Mouse (Mus musculus) embryonic facial prominence, embryonic 14.5 days (tissue): ENCODE measurements at regions not wholly inside any gene's neighbourhood (a gene's known extent, or its start where the extent isn't known, plus 50 kb on each side); places are given as distances from the start of the nearest gene placed in this dataset.
A peak's percentile ranks its signal among the peaks of the same experiment; 100 is the strongest.

Experiments
- ATAC-seq: fragments of 200-750 bp; cut with Nextera tagmentation; 2 replicates; pipeline ENCODE4 v1.8.0; 2017; ENCODE audit warnings: low read depth, moderate number of reproducible peaks, moderate TSS enrichment
- DNase-seq: peaks from one replicate; pipeline ENCODE4 v3.0.0-alpha.2; 2015; ENCODE audit warnings: low spot score
- H3K27ac ChIP-seq: fragments of 300-500 bp; sonication (generic); replicated peaks from 2 replicates; pipeline ENCODE4 v1.5.1; 2014; ENCODE audit warnings: low read depth, mild to moderate bottlenecking, low read length, moderate library complexity
- H3K27me3 ChIP-seq: fragments of 300-500 bp; sonication (generic); replicated peaks from 2 replicates; pipeline ENCODE4 v1.6.1; 2014; ENCODE audit warnings: low read length; ENCODE audit not compliant: control insufficient read depth, insufficient read depth
- H3K36me3 ChIP-seq: fragments of 300-500 bp; sonication (generic); 2 replicates; pipeline ENCODE4 v1.6.1; 2014; ENCODE audit warnings: low read length, mixed read lengths; ENCODE audit not compliant: control insufficient read depth, insufficient read depth
- H3K4me1 ChIP-seq: fragments of 300-500 bp; sonication (generic); 2 replicates; pipeline ENCODE4 v1.6.1; 2014; ENCODE audit warnings: antibody characterized with exemption, low read length; ENCODE audit not compliant: control insufficient read depth, insufficient read depth
- H3K4me2 ChIP-seq: fragments of 300-500 bp; sonication (generic); 2 replicates; pipeline ENCODE4 v1.6.1; 2014; ENCODE audit warnings: low read depth, mild to moderate bottlenecking, low read length, moderate library complexity, mixed read lengths
- H3K4me3 ChIP-seq: fragments of 300-500 bp; sonication (generic); 2 replicates; pipeline ENCODE4 v1.5.1; 2014; ENCODE audit warnings: low read depth, mild to moderate bottlenecking, low read length
- H3K9ac ChIP-seq: fragments of 300-500 bp; sonication (generic); 2 replicates; pipeline ENCODE4 v1.6.1; 2014; ENCODE audit warnings: low read depth, mild to moderate bottlenecking, low read length, moderate library complexity, mixed read lengths
- H3K9me3 ChIP-seq: fragments of 300-500 bp; sonication (generic); 2 replicates; pipeline ENCODE4 v1.6.1; 2016; ENCODE audit warnings: low read length; ENCODE audit not compliant: control insufficient read depth
- WGBS: fragments of 180-500 bp; shearing (Covaris S2); extraction: QIAGEN DNeasy Blood & Tissue Kit; methylation state at CpG from one replicate; pipeline ENCODE4 v1.1.7; 2014; 5-methylcytosine and 5-hydroxymethylcytosine counted together

GRCm38 (mm10) chr13:25777706-25778105, 507.4 kb upstream of the Nrsn1 start:
- H3K9me3 ChIP-seq = no peaks in the 10 kb centered on the region
- no peak overlapping the region for H3K9ac ChIP-seq
- 76% methylated on average over 3 of the region's 3 CpGs for WGBS
- no peak overlapping the region for H3K4me3 ChIP-seq
- ATAC-seq (no peak), DNase-seq (no peak)
- no peaks in the 10 kb centered on the region for H3K36me3 ChIP-seq
- no peaks in the 10 kb centered on the region for H3K27me3 ChIP-seq
- no peak overlapping the region for H3K27ac ChIP-seq
- no peaks in the 10 kb centered on the region for H3K4me1 ChIP-seq
- no peak overlapping the region for H3K4me2 ChIP-seq

DNA sequence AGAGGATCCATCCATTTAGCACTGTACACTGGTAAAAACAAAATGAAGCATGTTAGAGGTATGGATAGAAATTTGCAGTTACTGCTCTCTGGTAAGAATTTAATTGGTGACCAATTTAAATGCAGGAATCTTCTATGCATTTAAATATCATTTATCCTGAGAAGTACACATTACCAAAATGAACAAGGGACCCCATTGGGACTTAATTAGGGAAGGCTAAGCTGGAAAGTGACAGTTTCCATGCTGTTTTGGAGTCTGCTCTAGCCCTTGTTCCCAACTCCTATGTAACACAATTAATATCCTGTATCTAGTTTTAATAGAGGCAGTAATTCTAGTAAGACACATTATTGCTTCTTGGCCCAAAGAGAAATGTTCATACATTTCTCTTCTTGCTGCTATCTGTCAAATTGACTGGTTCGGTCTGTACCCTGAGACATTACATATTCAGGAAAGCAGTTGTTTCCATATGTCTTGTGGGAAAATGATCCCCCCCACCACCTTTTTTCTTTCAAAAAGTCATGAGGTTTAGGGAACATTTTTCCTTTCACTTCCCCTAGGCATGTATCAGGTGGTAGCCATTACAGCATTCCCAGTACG, 504.4 kb upstream of the Nrsn1 start:
- Histone ChIP-seq H3K4me1 (no peaks in the 10 kb centered on the region), H3K36me3 (no peaks in the 10 kb centered on the region), H3K4me3 (no peak overlapping the region), H3K9ac (no peak overlapping the region), H3K27ac (no peak overlapping the region), H3K9me3 (no peaks in the 10 kb centered on the region), H3K27me3 (no peaks in the 10 kb centered on the region), H3K4me2 (no peak overlapping the region)
- 35% methylated on average over 2 of the region's 2 CpGs for WGBS
- ATAC-seq (no peak), DNase-seq (no peak)

- H3K27ac ChIP-seq = no peak overlapping the region
- H3K4me3 ChIP-seq = no peak overlapping the region
- H3K9ac ChIP-seq = no peak overlapping the region
- H3K4me1 ChIP-seq = no peaks in the 10 kb centered on the region; the same call in 1 of the 2 replicates
- ATAC-seq (peak; percentile 62), DNase-seq (peak; percentile 80)
- no peak overlapping the region for H3K4me2 ChIP-seq
- no peaks in the 10 kb centered on the region for H3K36me3 ChIP-seq
- H3K27me3 ChIP-seq = no peaks in the 10 kb centered on the region
- 0 out of 2 replicates have a peak, but pooled peaks cover 4% of the 10 kb centered on the region for H3K9me3 ChIP-seq
Observed at GRCm38 (mm10) chr13:25754515-25755105, 484.3 kb upstream of the Nrsn1 start.

- Histone ChIP-seq H3K9ac (no peak overlapping the region), H3K9me3 (no peaks in the 10 kb centered on the region), H3K4me3 (no peak overlapping the region), H3K36me3 (no peaks in the 10 kb centered on the region), H3K4me2 (no peak overlapping the region), H3K27ac (no peak overlapping the region), H3K4me1 (no peaks in the 10 kb centered on the region; the same call in 1 of the 2 replicates), H3K27me3 (no peaks in the 10 kb centered on the region)
- DNase-seq = no peak
- 36% methylated on average over 4 of the region's 4 CpGs for WGBS
- peak; percentile 66 for ATAC-seq
Observed at GRCm38 (mm10) chr13:25751409-25751777, 481.1 kb upstream of the Nrsn1 start.

DNA sequence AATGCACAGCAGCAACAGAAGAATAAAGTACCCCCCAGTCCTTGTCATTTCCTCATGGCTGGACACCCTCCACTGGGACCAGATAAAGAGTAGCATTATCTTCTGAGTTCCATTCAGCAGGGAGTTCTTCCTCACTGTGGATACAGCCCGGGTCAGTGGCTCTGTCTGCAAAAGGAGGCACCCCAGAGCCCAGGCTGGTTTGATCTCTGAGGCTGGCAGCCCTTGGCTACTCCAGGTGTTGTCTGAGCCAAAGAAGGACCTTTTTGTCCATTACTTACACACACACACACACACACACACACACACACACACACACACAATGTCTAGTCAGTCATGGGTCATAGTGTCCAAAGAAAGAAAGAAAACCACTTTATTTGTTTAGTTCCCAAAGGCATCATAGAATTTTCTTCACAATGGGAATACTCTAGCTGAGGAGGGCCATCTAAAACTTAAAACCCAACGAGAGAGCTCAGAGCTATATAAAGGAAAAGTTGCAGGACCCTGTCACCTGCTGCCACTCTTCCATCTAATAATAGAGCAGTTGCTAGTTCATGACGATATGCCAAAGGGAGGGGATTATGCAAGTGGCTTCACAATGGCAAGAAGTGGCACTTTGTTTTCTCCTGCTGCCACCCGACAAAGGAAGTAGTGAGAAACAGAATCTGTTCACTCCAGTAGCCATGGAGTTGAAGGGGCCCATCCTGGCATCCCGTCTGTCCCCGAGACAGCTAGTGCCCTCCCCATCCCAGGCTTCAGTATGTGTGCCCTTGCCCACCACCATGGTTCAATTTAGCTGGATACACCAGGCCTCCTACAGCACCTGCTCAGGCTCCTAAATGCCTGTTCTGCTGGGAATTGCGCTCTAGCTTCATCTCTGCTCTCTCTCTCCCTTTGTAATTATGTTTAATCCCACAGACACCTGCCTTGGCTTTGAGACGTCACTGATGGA, 480.4 kb upstream of the Nrsn1 start:
- Histone ChIP-seq H3K4me3 (no peak overlapping the region), H3K4me1 (no peaks in the 10 kb centered on the region; the same call in 1 of the 2 replicates), H3K27ac (no peak overlapping the region; the same call in 1 of the 2 replicates), H3K27me3 (no peaks in the 10 kb centered on the region), H3K9me3 (no peaks in the 10 kb centered on the region), H3K4me2 (no peak overlapping the region), H3K36me3 (no peaks in the 10 kb centered on the region), H3K9ac (no peak overlapping the region)
- DNase-seq (peak; percentile 60), ATAC-seq (peak; percentile 83)
- 40% methylated on average over 8 of the region's 8 CpGs for WGBS

- Histone ChIP-seq H3K9ac (no peak overlapping the region), H3K4me2 (no peak overlapping the region), H3K27ac (peak overlapping the region; percentile 21; the same call in 1 of the 2 replicates), H3K36me3 (no peaks in the 10 kb centered on the region), H3K9me3 (no peaks in the 10 kb centered on the region), H3K4me3 (no peak overlapping the region), H3K27me3 (no peaks in the 10 kb centered on the region), H3K4me1 (0 out of 2 replicates have a peak, but pooled peaks cover 4% of the 10 kb centered on the region)
- peak; percentile 85 for DNase-seq
- whole genome bisulfite sequencing = 25% methylated on average over 2 of the region's 2 CpGs
- 0 out of 2 replicates have a peak, but pooled peaks have one; percentile 41 for ATAC-seq
Observed at GRCm38 (mm10) chr13:25738601-25739000, 468.3 kb upstream of the Nrsn1 start.

- Histone ChIP-seq H3K4me2 (no peak overlapping the region), H3K27ac (no peak overlapping the region), H3K27me3 (no peaks in the 10 kb centered on the region), H3K9ac (no peak overlapping the region), H3K9me3 (no peaks in the 10 kb centered on the region), H3K4me1 (peaks cover 7% of the 10 kb centered on the region; the same call in 1 of the 2 replicates), H3K4me3 (no peak overlapping the region), H3K36me3 (no peaks in the 10 kb centered on the region)
- DNase-seq = no peak
- WGBS = 68% methylated on average over 3 of the region's 3 CpGs
- no peak for ATAC-seq
Observed at GRCm38 (mm10) chr13:25729327-25729892, 459.1 kb upstream of the Nrsn1 start.

- H3K9me3 ChIP-seq = no peaks in the 10 kb centered on the region
Observed at GRCm38 (mm10) chr13:25727504-25728095, 457.3 kb upstream of the Nrsn1 start.

More at GRCm38 (mm10) chr13:25727504-25728095, 457.3 kb upstream of the Nrsn1 start:
- Histone ChIP-seq H3K27ac (no peak overlapping the region), H3K9ac (no peak overlapping the region), H3K27me3 (no peaks in the 10 kb centered on the region), H3K4me1 (peaks cover 7% of the 10 kb centered on the region; the same call in 1 of the 2 replicates), H3K4me2 (no peak overlapping the region), H3K36me3 (no peaks in the 10 kb centered on the region), H3K4me3 (no peak overlapping the region)
- peak; percentile 72; the same call in 1 of the 2 replicates for ATAC-seq
- WGBS = 46% methylated on average over 1 of the region's 1 CpGs
- DNase-seq = peak; percentile 64
